Mouse (Mus musculus) right cerebral cortex, adult 18-20 months (tissue): ENCODE measurements around the gene Rab2b.
"Not testable (repeated sequence)": the region's sequence is repeated elsewhere in the genome, so short reads cannot be mapped to it uniquely, and the experiment has no call there.

Source experiments
- DNase-seq: peaks from one replicate; pipeline ENCODE4 v3.0.0; 2022; ENCODE audit warnings: mixed read lengths

Rab2b gene

DNA sequence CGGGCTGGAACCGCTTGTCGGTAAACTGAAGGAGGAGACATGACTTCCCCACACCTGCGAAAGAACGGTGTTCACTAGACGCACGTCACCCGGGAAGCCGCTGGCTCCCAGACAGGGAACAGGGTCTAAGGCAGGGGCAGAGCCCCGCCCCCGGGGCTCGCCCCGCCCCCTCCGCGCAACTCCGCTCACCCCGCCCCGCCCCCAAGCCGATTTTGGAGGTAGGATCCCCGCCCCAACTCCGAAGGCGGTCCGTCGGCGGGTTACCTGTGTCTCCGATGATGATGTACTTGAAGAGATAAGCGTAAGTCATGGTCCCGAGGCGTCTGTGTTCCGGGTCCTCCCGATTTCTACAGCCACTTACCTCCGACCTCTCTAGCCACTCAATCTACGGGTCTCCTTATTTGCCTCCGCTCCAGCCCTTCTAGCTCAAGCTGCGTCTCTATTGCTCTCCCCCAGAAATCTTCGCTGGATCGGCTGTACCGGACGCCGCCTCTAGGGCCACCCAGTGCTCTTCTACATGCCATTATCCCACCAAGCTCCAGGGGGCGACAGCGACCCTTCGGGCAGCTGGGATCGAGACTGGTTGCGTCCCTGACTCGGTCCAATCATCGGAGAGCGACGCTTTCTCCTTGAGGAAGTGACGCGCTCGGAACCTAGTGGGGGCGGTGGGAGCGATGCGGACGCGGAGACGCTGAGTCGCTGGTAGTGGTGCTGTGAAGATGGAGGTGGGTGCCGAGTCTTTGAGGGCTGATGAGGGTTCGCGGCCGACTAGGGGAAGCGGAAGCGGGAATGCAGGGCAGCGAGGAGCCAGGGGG lies at the start of gene Rab2b, which contains the start of gene Tox4:
Rab2b (minus strand) TSS at position 614 of the 815 bp plus-strand sequence.
Tox4 (plus strand) TSS at position 215 of the 815 bp plus-strand sequence.
- peak; percentile 100 for DNase-seq

DNA sequence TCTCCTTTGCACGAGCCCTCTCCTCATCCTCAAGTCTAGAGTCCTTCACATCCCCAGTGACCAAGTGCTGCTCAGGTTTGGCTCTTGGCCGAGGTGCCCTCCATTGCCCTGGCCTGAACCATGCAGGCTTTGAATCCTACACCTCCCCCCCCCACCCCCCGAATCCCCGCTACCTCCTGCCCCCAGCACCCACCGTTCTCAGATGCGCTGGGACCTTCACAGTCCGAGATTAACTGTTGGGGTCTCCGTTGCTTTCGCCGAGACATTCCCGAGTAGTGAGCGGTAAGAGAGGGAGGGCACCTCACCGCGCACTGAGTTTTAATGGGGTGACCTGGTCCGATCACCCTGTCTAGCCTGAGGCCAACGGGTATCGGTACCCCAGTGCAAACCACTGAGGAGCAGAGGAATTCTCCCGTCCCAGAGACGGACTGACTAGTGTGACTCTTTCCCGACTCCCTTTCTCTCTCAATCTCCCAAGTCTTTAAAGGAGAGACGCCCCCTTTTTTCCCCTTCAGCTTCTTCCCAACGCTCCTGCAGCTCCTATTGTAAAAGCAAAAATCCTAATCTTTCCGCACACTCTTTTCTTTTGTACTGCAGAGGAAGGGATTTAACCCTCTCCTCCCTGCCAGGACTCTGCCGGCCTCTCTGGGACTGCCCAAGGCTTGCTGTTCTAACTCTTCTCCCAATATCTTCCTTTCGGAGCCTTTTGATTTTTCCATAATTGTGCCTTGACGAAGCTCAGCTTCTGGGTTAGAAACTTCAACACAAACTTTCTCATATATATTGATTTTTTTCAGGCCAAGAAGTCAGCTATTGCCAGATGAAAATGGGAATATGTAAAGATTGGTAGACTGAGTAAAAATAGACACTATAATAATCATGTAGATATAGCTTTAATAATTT lies 48.8 kb upstream of the Rab2b start, which contains the start of gene Sall2:
Sall2 (minus strand) TSS at position 853 of the 903 bp plus-strand sequence.
- no peak for DNase-seq

DNA sequence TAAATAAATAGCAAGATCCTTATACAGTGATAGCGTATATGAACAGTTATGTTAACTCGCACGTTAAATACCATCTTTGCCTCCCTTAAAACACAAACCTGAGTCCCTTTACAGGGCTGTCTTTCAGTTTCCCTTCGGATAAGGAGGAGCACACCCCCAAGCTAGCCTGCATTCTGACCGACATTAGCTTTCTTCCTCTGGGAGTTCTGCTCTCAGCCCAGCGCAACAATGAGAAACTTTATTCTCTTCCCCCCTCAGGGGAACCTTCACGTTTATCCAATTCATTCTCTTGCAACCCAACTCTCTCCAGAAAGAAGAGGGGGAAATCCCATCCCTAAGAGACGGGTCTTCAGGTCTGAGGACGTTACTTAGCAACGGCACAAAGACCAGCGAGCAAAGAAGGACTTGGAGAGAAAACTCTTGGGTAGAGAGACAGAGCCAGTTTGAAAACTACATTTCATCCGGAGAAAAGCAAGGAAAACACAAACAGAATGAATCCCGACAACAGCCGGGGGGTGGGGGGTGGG lies 48.1 kb upstream of the Rab2b start:
- no peak for DNase-seq

DNA sequence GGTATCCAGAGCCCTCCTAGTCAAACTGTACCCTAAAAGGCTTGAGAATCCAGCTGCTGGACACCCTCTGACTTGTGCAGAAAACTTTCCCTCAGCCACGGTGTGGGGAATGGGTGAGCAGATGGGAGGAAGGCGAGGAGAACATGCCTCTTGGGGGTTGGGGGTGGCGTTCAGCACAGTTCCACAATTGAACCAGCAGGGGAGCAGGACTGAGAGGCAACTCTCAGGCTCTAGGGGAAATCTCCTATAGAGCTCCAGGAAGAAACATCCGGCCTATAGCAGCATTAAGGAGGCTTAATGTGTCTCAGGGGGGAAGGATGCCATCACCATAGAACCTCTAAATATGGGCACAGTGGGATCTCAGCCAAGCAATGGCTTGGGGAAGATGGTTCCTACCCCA lies 46.5 kb upstream of the Rab2b start:
- no peak for DNase-seq

DNA sequence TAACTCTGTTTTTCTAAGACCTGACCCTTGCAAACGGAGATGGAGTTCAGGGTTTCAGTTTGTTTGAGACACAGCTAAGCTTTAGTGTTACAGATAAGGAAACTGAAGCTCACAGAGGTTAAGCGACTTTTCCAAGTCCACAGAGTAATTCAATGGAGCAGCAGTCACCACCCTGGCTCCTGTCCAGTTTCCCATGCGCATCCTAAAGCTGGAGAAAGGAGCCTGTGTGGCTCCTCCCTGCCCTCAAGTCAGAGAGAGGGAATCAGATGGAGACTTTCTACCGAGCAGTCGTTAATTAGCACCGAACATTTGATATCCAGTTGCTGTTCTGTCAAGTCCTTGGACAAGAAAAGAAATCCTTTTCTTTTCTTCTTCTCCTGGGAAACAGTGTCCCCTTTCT lies 40.0 kb upstream of the Rab2b start:
- DNase-seq: no peak

DNA sequence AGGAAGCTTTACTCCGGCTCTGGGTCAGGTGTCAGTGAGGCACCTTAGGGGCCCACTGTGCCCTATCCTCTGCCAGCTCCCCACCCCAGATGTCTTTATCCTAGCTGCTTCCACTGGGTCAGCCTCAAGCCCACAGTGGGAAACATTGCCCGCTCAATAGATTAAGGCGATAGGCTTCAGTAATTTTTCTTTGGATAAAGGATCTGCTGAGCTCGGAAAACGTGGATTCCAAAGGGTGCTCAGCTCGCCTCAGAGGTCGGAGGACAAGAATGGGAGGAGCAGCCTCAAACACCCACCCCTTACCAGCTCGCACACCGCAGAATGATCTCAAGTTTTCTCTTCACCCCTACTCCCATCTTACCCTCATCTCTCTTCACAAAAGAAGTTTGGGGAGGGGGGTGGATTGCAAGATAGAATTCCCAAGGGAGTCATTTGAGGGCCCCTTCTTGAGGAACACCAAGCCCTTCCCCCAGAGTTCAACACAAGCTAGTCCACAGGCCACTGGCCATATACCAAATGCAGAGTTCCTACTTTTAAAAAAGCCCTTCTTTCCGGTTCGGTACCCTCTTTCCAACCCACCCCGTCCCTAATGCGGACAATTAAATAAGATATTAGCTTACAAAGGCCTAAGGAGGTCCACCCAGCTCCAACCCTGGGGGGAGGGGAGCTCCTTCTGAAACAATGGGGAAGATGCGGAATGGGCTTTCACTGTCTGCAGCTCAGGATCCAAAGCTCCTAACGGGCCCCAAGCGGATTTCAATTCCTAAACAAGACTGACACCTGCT lies 37.3 kb upstream of the Rab2b start:
- DNase-seq: no peak

DNA sequence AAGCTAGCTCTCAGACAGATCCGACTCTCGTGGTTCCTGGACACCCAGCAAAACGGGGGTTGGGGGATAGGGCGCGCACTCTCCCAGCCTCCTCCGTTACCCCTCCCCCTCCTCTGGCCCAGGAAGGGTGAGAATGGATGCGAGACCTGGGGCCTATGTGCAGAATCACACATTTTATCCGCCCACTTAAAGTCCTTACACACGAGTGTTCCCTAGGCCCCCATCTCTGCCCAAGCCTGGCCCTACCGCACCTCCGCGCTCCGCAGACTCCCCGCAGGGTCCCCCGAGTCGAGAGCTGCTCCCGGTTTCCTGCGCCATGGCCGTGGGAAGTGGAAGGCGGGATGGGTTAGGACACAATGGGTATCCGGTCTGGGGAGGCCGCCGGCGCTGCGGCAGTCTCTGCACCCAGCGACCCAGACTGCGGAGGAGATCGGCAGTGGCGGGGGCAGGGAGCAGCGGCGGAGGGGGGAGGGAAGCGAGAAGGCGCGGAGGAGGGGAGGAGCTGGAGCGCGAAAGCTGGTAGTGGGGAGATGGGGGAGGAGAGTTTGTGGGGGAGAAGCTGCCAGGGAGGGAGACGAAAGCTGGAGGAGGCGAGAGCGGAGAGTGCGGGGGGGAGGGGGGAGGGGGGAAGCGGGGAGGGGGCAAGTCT lies 36.6 kb upstream of the Rab2b start:
- peak; percentile 79 for DNase-seq

DNA sequence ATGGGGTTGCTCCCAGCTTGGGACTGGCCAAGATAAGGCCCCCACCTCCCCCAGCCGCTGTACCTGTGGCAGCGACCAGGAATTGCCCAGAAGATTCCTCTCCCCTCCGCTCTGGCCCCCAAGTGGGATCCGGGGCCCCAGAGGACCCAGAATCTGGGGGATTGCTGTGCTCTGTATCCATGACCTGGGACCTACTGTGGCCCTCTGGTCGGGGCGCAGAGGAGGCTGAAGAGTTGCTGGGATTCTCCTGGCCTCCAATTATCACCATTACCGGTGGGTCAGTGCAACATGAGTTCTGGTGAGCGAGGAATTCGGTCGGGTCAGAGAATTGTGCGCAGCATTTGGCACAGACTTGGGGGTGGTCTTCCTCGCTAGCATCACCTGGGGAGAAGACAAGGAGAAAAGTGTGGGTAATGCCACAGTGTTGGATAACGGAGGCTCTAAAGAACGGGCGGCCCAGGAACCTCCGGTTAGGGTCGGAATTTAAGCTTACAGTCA lies 36.0 kb upstream of the Rab2b start:
- no peak for DNase-seq

DNA sequence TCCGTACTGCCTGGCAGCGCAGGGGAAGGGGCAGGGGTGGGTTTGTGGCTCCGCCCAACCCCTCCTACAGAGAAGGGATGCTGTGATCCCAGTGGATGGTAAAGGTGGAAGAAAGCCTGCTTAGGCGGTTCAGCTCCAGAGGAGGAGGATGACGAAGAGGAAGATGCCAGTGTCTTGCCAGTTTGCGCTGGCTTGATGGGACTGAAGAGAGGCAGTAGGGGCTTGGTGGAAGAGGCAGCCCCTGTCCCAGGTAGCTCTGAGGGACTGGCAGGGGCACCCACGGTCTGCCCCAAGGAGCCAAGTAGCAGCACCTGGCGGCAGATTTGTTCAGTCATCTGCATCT lies 35.4 kb upstream of the Rab2b start:
- DNase-seq: no peak

DNA sequence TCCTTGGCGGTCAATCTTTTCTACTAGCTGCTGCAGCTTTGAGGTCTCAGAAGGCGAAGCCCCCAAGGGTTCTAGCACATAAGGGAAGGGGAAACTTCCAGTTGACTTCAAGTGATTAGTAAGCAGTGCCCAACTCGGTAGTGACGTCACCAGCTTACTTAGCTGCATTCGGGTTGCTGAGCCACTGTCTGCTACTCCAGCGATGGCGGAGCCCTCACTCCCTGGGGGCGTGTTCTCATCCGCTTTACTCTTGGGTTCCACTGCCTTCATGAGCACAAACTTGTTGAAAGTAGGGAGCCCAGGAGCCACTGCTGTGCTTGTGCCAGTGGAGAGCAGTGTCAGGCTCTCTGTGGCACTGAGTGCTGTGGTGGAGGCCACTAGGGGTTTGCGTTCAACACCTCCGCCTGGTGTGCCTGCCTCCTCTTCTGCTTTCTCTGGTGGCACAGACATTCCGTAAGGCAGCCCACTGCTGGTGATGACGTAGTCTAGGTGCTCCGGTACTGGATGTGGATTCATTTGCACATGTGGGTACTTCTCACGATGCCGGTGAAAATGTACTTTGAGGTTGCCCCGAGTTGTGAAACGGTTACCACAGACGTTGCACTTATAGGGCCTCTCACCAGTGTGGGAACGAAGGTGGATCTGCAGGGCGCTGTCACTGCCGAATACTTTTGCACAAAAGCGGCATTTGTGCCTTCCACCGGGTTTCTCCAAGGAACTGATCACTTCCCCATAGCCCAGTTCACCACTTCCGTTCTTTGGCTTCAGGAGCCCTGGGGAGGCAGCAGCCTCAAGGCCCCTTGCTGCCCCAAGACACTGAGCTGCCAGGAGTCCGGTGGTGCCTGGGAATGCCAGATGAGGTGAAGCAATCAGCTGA lies 34.8 kb upstream of the Rab2b start:
- DNase-seq: no peak

DNA sequence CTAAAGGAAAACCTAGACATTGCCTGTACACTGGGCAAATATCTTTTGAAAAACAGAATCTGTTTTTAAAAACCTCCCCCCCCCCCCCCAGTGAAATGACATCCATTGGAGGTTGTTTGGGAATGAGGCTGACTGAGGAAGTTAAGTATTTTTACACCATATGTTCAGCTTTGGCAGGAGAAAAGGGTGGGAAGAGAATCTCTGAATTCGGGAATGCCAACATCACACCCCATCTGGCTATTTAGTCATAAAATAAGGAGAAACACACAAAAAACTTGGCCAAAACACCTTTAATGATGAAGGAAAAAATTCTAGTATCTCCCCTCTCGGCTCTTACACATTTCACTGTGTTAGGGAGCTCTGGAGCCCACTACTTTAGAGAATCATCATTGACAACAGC lies 31.6 kb upstream of the Rab2b start:
- DNase-seq: peak; percentile 39

DNA sequence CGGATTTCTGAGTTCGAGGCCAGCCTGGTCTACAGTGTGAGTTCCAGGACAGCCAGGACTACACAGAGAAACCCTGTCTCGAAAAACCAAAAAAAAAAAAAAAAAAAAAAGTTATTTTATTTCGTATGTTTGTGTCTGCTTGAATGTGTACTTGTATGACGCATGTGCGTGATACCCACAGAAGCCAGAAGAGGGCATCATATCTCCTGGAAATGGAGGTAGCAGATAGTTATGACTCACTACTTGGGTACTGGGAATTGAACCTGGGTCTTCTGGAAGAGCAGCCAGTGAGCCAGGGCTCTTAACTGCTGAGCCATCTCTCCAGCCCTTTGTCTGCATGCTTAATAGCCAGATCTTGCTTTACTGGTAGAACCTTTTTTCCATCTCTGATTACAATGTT lies 31.0 kb upstream of the Rab2b start:
- not testable (repeated sequence) for DNase-seq

DNA sequence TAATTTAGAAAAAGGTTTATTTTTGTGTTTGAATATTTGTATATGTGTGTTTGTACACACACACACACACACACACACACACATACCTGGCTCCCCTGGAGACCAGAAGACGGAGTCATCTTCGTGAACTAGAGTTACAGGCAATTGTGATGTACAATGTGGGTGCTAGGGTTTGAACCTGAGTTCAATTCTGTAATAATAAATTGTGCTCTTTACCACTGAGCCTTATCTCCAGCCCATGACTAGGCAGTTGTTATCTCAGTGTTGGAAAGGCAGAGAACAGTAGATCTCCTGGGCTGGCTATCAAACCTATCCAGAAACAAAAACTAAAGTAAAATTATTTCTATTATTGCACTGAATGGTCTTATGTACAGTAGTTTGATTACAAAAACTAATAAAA lies 26.8 kb upstream of the Rab2b start:
- DNase-seq: no peak

DNA sequence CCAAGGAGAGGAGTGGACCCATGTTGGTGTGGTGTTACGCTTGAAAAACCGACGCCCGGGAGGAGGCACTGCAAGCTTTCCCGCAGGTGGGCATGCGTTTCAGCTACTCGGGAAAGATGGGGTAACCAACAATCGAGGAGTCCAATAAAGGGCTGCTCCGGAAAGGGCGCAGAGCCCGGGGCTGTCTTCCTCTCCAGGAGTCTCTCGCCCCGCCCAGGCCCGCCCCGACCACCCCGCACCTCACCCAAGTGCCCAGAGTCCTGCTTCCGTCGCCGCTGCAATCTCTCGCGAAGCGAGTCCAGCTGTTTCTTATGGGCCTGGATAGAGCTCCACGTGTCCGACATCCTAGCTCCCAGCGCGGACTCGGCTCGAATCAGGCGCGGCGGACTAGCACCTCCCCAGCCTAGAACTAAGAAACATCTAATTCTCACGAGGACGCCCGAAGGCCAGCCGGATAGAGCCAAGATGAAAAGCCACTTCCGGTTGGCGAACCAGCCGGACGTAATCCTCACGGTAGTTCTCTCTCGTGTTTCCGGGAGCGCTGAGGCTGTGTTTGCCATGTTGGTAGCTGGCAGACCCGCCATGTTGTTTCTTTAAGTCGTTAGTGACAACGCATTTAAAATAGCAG lies 25.4 kb upstream of the Rab2b start, which contains the start of gene Mettl3:
Mettl3 (minus strand) TSS at position 485 of the 628 bp plus-strand sequence.
- peak; percentile 93 for DNase-seq

DNA sequence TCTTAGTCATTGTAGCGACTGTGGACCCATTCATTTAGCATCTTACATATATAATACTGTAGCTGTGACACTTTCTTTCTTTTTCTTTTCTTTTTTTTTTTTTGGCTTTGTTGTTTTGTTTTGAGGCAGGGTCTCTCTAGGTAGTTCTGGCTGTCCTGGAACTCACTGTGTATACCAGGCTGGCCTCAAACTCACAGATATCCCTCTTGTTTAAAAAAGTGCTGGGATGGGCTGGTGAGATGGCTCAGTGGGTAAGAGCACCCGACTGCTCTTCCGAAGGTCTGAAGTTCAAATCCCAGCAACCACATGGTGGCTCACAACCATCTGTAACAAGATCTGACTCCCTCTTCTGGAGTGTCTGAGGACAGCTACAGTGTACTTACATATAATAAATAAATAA lies 24.2 kb upstream of the Rab2b start:
- DNase-seq: not testable (repeated sequence)

DNA sequence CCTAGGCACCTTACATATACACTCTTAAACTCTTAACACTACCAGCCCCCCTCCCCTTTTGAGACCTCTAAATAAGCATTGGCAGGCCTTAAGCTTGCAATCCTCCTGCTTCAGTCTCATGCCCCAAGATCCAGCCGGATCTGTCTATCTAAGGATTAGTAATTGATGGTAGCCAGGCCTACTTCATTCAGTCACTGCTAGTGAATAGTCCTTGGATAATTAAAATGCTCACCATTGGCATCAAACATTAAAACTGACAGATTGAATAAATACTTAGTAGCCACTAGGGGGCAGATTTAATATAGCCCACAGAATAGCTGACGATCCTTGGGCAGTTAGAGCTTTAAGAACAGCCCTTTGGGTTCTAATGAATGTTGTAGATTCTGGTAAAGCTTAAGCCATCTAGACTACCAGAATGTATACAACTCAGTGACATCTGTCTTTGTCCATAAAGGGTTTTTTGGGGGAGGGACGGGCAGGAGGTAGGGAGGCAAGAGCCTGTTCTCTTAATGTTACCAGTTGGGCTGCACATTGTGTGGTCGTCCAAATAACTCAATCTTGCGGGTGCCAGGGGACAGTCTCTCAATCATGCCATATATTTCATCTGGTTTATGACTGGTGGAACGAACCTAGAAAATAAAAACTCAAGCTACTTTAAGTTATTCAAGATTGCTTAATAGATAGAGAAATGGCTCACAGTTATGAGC lies 16.4 kb upstream of the Rab2b start:
- no peak for DNase-seq

DNA sequence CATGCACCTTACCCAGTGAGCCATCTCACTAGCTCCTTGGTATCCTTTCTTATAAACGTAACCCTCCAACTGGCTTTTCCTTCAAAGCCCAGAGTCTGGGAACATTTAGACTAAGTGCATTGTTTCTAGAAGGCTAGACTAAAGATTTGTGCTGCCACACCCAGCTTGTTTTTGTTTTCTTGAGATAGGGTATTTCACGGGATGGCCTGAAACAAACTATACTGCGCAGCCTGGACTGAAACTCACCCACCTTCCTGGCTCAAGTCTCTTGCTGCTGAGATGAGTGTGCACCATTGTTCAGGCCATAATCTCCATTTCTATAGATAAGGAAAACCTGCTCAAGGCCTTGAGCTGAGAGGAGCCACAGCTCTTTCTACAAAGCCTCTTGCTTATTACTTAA lies 4.8 kb upstream of the Rab2b start:
- DNase-seq: no peak

DNA sequence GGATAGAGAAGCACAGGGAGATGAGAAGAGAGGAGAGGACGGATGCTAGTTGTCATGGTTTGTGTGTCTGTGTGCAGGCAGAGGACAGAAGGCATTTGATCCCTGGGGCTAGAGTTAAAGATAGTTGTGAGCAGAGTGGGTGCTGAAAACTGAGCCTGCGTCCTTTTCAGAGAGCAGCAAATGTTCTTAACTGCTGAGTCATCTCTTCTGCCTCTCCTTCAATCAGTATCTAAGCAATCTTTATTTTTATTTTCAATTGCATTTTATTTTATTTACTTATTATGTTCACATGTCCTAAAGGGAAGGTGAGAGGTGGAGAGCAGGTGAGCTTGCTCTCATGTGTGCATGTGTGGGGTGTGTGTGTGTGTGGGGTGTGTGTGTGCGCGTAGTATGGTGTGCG lies 4.3 kb upstream of the Rab2b start:
- no peak for DNase-seq

DNA sequence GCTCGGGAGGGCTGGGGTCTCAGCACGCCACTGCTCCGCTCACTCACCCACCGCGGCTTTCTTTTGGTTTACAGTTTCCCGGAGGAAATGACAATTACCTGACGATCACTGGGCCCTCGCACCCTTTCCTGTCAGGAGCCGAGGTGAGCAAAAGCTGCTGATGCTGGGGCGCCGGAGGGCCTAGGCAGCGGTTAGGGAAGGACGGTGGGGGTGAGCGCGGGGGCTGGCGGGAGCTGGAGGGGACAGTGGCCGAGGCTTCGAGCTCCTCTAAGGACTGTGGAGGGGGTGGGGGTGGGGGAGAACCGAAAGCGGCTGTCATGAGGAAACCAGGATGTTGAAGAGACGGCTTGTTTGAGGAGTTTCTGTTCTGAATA lies 389 bp upstream of the Rab2b start:
- no peak for DNase-seq

DNA sequence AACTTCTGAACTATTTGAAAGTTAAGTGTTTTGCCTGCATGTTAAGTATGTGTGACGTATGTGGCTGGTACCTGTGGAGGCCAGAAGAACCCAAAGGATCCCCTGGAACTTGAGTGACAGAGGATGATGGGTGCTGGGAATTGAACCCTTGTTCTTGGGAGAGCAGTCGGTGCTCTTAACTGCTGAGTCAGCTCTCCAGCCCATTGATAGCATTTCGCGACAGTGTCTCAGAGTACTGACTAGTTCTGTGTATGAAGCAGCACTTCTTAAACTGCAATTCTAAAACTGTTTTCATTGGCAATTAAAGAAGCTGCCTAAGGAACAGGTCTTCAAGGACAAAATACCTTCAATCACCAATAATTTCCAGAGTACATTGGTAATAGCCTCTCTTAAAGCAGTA lies 2.1 kb downstream of the Rab2b start:
- no peak for DNase-seq
